Mouse (Mus musculus) stomach, embryonic 14.5 days (tissue): ENCODE measurements around the gene Gm26938. TPM values are rescaled to one million over a fixed set of nuclear protein-coding genes. Genes with fewer than 3 reads are reported as not detected.

Experiments used
- ATAC-seq: fragments of 200-750 bp; cut with Nextera tagmentation; 2 replicates; pipeline ENCODE4 v1.8.0; 2017; ENCODE audit warnings: low read depth, moderate TSS enrichment; ENCODE audit not compliant: insufficient number of reproducible peaks, insufficient read depth, low FRiP score
- H3K27ac ChIP-seq: fragments of 300-500 bp; sonication (generic); 2 replicates; pipeline ENCODE4 v1.5.1; 2014; ENCODE audit warnings: mild to moderate bottlenecking, low read length, moderate library complexity, mixed read lengths
- H3K27me3 ChIP-seq: fragments of 300-500 bp; sonication (generic); 2 replicates; pipeline ENCODE4 v1.6.1; 2014; ENCODE audit warnings: low read length, control low read depth, mixed read lengths; ENCODE audit not compliant: control insufficient read depth, insufficient read depth
- H3K36me3 ChIP-seq: fragments of 300-500 bp; sonication (generic); 2 replicates; pipeline ENCODE4 v1.6.1; 2014; ENCODE audit warnings: mild to moderate bottlenecking, control low read depth, low read length, moderate library complexity, mixed read lengths; ENCODE audit not compliant: control insufficient read depth, insufficient read depth
- H3K4me1 ChIP-seq: fragments of 300-500 bp; sonication (generic); 2 replicates; pipeline ENCODE4 v1.6.1; 2014; ENCODE audit warnings: low read length, control low read depth, mixed read lengths; ENCODE audit not compliant: control insufficient read depth, insufficient read depth
- H3K4me2 ChIP-seq: fragments of 300-500 bp; sonication (generic); replicated peaks from 2 replicates; pipeline ENCODE4 v1.6.1; 2014; ENCODE audit warnings: low read depth, low read length, control low read depth
- H3K4me3 ChIP-seq: fragments of 300-500 bp; sonication (generic); 2 replicates; pipeline ENCODE4 v1.5.1; 2014; ENCODE audit warnings: low read depth, low read length, control low read depth
- H3K9ac ChIP-seq: fragments of 300-500 bp; sonication (generic); replicated peaks from 2 replicates; pipeline ENCODE4 v1.6.1; 2014; ENCODE audit warnings: low read depth, mild to moderate bottlenecking, control low read depth, low read length, moderate library complexity, mixed read lengths
- H3K9me3 ChIP-seq: fragments of 300-500 bp; sonication (generic); 2 replicates; pipeline ENCODE4 v1.6.1; 2016; ENCODE audit warnings: low read depth, low read length, control low read depth; ENCODE audit not compliant: control insufficient read depth
- WGBS: fragments of 180-500 bp; shearing (Covaris S2); extraction: QIAGEN DNeasy Blood & Tissue Kit; methylation state at CpG from one replicate; pipeline ENCODE4 v1.1.7; 2014; 5-methylcytosine and 5-hydroxymethylcytosine counted together
- polyA plus RNA-seq: library from polyadenylated mRNA; unstranded; fragments of >200 nt; fragmentation: Nextera tagmentation; extraction: Ambion mirVana; gene quantifications from 2 replicates; pipeline ENCODE4 v1.2.1, GENCODE M21; 2014

Gm26938 gene
- polyA plus RNA-seq: not detected in 2 replicates

- H3K9me3 ChIP-seq: no peaks in the 10 kb centered on the region
- H3K27me3 ChIP-seq: no peaks in the 10 kb centered on the region
- peak within 1 kb of the TSS; percentile 55; the same call in 1 of the 2 replicates for H3K27ac ChIP-seq
- peak within 1 kb of the TSS; percentile 97 for H3K4me2 ChIP-seq
- peak; percentile 70 for ATAC-seq
- H3K36me3 ChIP-seq: peaks cover 7% of the 10 kb centered on the region; the same call in 1 of the 2 replicates
- H3K9ac ChIP-seq: peak within 1 kb of the TSS; percentile 74
- WGBS: under 1% methylated on average over 43 of the region's 43 CpGs
- peak within 1 kb of the TSS; percentile 92 for H3K4me3 ChIP-seq
- H3K4me1 ChIP-seq: peaks cover 8% of the 10 kb centered on the region
These were observed at the start of gene Gm26938, which contains the start of gene Psmg3 for GRCm38 (mm10) chr5:139826357-139827055. Gm26938 (minus strand) TSS chr5:139826407. Psmg3 (minus strand) TSS chr5:139826885.

GRCm38 (mm10) chr5:139871526-139871925, 45.3 kb upstream of the Gm26938 start:
- no peaks in the 10 kb centered on the region for H3K4me1 ChIP-seq
- no peaks in the 10 kb centered on the region for H3K9me3 ChIP-seq
- ATAC-seq: no peak
- no peaks in the 10 kb centered on the region for H3K36me3 ChIP-seq
- no peak overlapping the region for H3K4me2 ChIP-seq
- 84% methylated on average over 1 of the region's 1 CpGs for WGBS
- H3K4me3 ChIP-seq: no peak overlapping the region
- no peak overlapping the region for H3K27ac ChIP-seq
- no peaks in the 10 kb centered on the region for H3K27me3 ChIP-seq
- no peak overlapping the region for H3K9ac ChIP-seq

GRCm38 (mm10) chr5:139870886-139871285, 44.7 kb upstream of the Gm26938 start:
- Histone ChIP-seq H3K9me3 (no peaks in the 10 kb centered on the region), H3K4me3 (no peak overlapping the region), H3K27me3 (no peaks in the 10 kb centered on the region), H3K27ac (no peak overlapping the region), H3K9ac (no peak overlapping the region), H3K4me2 (no peak overlapping the region), H3K36me3 (no peaks in the 10 kb centered on the region), H3K4me1 (no peaks in the 10 kb centered on the region)
- no peak for ATAC-seq
- 14% methylated on average over 4 of the region's 4 CpGs for WGBS

GRCm38 (mm10) chr5:139862759-139863158, 36.6 kb upstream of the Gm26938 start:
- H3K27ac ChIP-seq: no peak overlapping the region
- WGBS: 62% methylated on average over 4 of the region's 4 CpGs
- no peak overlapping the region for H3K4me3 ChIP-seq
- H3K27me3 ChIP-seq: no peaks in the 10 kb centered on the region
- H3K4me1 ChIP-seq: no peaks in the 10 kb centered on the region
- no peak overlapping the region for H3K9ac ChIP-seq
- no peaks in the 10 kb centered on the region for H3K36me3 ChIP-seq
- H3K4me2 ChIP-seq: no peak overlapping the region
- H3K9me3 ChIP-seq: no peaks in the 10 kb centered on the region
- ATAC-seq: no peak

- WGBS: 53% methylated on average over 15 of the region's 15 CpGs
- no peak overlapping the region for H3K4me2 ChIP-seq
- no peaks in the 10 kb centered on the region for H3K27me3 ChIP-seq
- H3K4me1 ChIP-seq: no peaks in the 10 kb centered on the region
- H3K27ac ChIP-seq: no peak overlapping the region
- H3K36me3 ChIP-seq: no peaks in the 10 kb centered on the region
- ATAC-seq: no peak
- H3K9me3 ChIP-seq: no peaks in the 10 kb centered on the region
- no peak overlapping the region for H3K9ac ChIP-seq
- H3K4me3 ChIP-seq: no peak overlapping the region
These were observed 34.3 kb upstream of the Gm26938 start for GRCm38 (mm10) chr5:139860328-139861104.

- WGBS: 77% methylated on average over 12 of the region's 12 CpGs
- ATAC-seq: no peak
- Histone ChIP-seq H3K4me3 (no peak overlapping the region), H3K27ac (no peak overlapping the region), H3K4me1 (no peaks in the 10 kb centered on the region), H3K9ac (no peak overlapping the region), H3K4me2 (no peak overlapping the region), H3K36me3 (no peaks in the 10 kb centered on the region), H3K9me3 (peaks cover under 1% of the 10 kb centered on the region), H3K27me3 (no peaks in the 10 kb centered on the region)
These were observed 23.6 kb upstream of the Gm26938 start for GRCm38 (mm10) chr5:139849626-139850320.

- Histone ChIP-seq H3K4me2 (no peak overlapping the region), H3K27ac (no peak overlapping the region), H3K4me3 (no peak overlapping the region), H3K4me1 (no peaks in the 10 kb centered on the region), H3K9me3 (peaks cover 2% of the 10 kb centered on the region; the same call in 1 of the 2 replicates), H3K27me3 (no peaks in the 10 kb centered on the region), H3K36me3 (no peaks in the 10 kb centered on the region), H3K9ac (no peak overlapping the region)
- WGBS: 45% methylated on average over 3 of the region's 3 CpGs
- no peak for ATAC-seq
These were observed 12.9 kb upstream of the Gm26938 start for GRCm38 (mm10) chr5:139839142-139839541.

GRCm38 (mm10) chr5:139838476-139838892, 12.3 kb upstream of the Gm26938 start:
- ATAC-seq: no peak
- Histone ChIP-seq H3K9ac (no peak overlapping the region), H3K27me3 (no peaks in the 10 kb centered on the region), H3K4me1 (no peaks in the 10 kb centered on the region), H3K4me3 (no peak overlapping the region), H3K36me3 (no peaks in the 10 kb centered on the region), H3K27ac (no peak overlapping the region), H3K4me2 (no peak overlapping the region), H3K9me3 (no peaks in the 10 kb centered on the region)
- WGBS: 27% methylated on average over 2 of the region's 2 CpGs
